Mouse (Mus musculus): ENCODE measurements around the gene Naaa. TPM values are rescaled to one million over a fixed set of nuclear protein-coding genes. Genes with fewer than 3 reads are reported as not detected.

Naaa gene
- polyA plus RNA-seq, 1 experiment from 2014 or later, result 6.4 TPM

GRCm38 (mm10) chr5:92229514-92229913 is 48.5 kb downstream of the Naaa start:
- H3K27ac ChIP-seq (ENCODE audit: low read length), result no peak overlapping the region
- ATAC-seq (ENCODE audit: low read depth), result no peak

DNA sequence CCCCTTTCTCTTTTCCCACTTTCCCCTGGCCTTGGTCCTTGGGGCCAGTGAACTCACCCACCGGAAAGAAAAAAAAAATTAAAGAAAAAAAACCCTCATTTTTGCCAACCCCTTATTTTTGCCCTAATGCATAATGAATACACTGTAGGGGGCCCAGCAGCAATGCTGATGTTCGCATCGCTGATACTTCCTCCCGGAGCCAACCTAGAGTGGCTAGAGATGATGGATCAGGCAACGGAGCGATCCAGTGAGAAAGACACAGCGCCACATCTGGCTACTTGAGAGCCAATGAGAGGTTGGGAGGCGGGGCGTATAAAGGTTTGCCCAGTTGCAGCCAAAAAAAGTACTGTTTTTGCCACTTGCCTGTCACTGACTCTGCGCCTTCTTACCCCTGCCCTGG is 49.2 kb downstream of the Naaa start:
- H3K4me1 ChIP-seq (ENCODE audit: control insufficient read depth, low read depth, low read length), result no peaks in the 10 kb centered on the region
- H3K36me3 ChIP-seq (ENCODE audit: control insufficient read depth, insufficient read depth), result no peaks in the 10 kb centered on the region
- 38% methylated on average over 10 of the region's 10 CpGs for WGBS (ENCODE audit: insufficient replicate concordance)
- ATAC-seq (ENCODE audit: low read depth), result no peak
- H3K9me3 ChIP-seq (replicated peaks; ENCODE audit: control insufficient read depth, low read length), result no peaks in the 10 kb centered on the region
- no peak overlapping the region for H3K4me3 ChIP-seq (ENCODE audit: low read depth, low read length)
- no peak overlapping the region for H3K9ac ChIP-seq (ENCODE audit: low read depth, low read length)
- peaks cover 6% of the 10 kb centered on the region; the same call in 1 of the 2 replicates for H3K27me3 ChIP-seq (ENCODE audit: control insufficient read depth, insufficient read depth, low read depth, low read length)
- H3K27ac ChIP-seq (ENCODE audit: low read length), result no peak overlapping the region
- H3K4me2 ChIP-seq (ENCODE audit: low read depth, low read length), result no peak overlapping the region

More at GRCm38 (mm10) chr5:92229514-92229913, 48.5 kb downstream of the Naaa start:
- H3K4me1 ChIP-seq (ENCODE audit: control insufficient read depth, low read depth, low read length), result no peaks in the 10 kb centered on the region
- no peak overlapping the region for H3K4me2 ChIP-seq (ENCODE audit: low read depth, low read length)
- H3K27me3 ChIP-seq (ENCODE audit: control insufficient read depth, insufficient read depth, low read depth, low read length), result peaks cover 6% of the 10 kb centered on the region; the same call in 1 of the 2 replicates
- H3K4me3 ChIP-seq (ENCODE audit: low read depth, low read length), result no peak overlapping the region
- no peak overlapping the region for H3K9ac ChIP-seq (ENCODE audit: low read depth, low read length)
- WGBS (ENCODE audit: insufficient replicate concordance), result 81% methylated on average over 3 of the region's 3 CpGs
- no peaks in the 10 kb centered on the region for H3K9me3 ChIP-seq (replicated peaks; ENCODE audit: control insufficient read depth, low read length)
- H3K36me3 ChIP-seq (ENCODE audit: control insufficient read depth, insufficient read depth), result no peaks in the 10 kb centered on the region

GRCm38 (mm10) chr5:92227782-92228181 is 50.2 kb downstream of the Naaa start:
- ATAC-seq (ENCODE audit: low read depth), result no peak

GRCm38 (mm10) chr5:92220287-92220902 is 57.6 kb downstream of the Naaa start:
- no peak overlapping the region for H3K4me3 ChIP-seq (ENCODE audit: low read depth, low read length)
- no peak overlapping the region for H3K9ac ChIP-seq (ENCODE audit: low read depth, low read length)
- no peaks in the 10 kb centered on the region for H3K4me1 ChIP-seq (ENCODE audit: control insufficient read depth, low read depth, low read length)
- no peaks in the 10 kb centered on the region for H3K27me3 ChIP-seq (ENCODE audit: control insufficient read depth, insufficient read depth, low read depth, low read length)
- no peaks in the 10 kb centered on the region for H3K9me3 ChIP-seq (replicated peaks; ENCODE audit: control insufficient read depth, low read length)
- no peak overlapping the region for H3K4me2 ChIP-seq (ENCODE audit: low read depth, low read length)
- no peak for ATAC-seq (ENCODE audit: low read depth)
- H3K27ac ChIP-seq (ENCODE audit: low read length), result no peak overlapping the region
- H3K36me3 ChIP-seq (ENCODE audit: control insufficient read depth, insufficient read depth), result no peaks in the 10 kb centered on the region
- 65% methylated on average over 8 of the region's 8 CpGs for WGBS (ENCODE audit: insufficient replicate concordance)

More at GRCm38 (mm10) chr5:92227782-92228181, 50.2 kb downstream of the Naaa start:
- Histone ChIP-seq H3K36me3 (ENCODE audit: control insufficient read depth, insufficient read depth) (no peaks in the 10 kb centered on the region), H3K4me1 (ENCODE audit: control insufficient read depth, low read depth, low read length) (no peaks in the 10 kb centered on the region), H3K9ac (ENCODE audit: low read depth, low read length) (no peak overlapping the region), H3K9me3 (replicated peaks; ENCODE audit: control insufficient read depth, low read length) (no peaks in the 10 kb centered on the region), H3K4me2 (ENCODE audit: low read depth, low read length) (no peak overlapping the region), H3K27me3 (ENCODE audit: control insufficient read depth, insufficient read depth, low read depth, low read length) (peaks cover 6% of the 10 kb centered on the region; the same call in 1 of the 2 replicates), H3K27ac (ENCODE audit: low read length) (no peak overlapping the region), H3K4me3 (ENCODE audit: low read depth, low read length) (no peak overlapping the region)
- 62% methylated on average over 7 of the region's 7 CpGs for WGBS (ENCODE audit: insufficient replicate concordance)

DNA sequence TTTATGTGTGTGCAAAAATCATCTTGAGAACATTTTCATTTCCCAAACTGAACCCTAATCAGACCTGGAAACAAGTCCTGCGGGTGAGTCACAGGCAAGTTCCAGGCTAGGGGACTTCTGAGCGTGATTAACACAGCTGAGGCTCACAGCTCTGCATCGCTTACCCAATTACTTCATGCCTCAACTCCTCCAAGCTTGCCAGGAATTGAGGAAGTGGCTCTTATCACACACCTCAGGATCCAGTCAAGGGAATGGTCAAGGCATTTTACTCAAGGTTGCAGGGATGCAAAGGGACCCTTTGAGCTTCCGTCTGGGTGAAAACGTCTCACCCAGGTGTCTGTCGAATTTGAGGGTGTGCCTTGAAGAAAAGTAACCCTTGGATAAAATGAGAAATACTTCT is 58.1 kb downstream of the Naaa start:
- Histone ChIP-seq H3K4me3 (ENCODE audit: low read depth, low read length) (no peak overlapping the region), H3K27ac (ENCODE audit: low read length) (no peak overlapping the region), H3K4me2 (ENCODE audit: low read depth, low read length) (no peak overlapping the region), H3K9ac (ENCODE audit: low read depth, low read length) (no peak overlapping the region), H3K36me3 (ENCODE audit: control insufficient read depth, insufficient read depth) (no peaks in the 10 kb centered on the region), H3K9me3 (replicated peaks; ENCODE audit: control insufficient read depth, low read length) (no peaks in the 10 kb centered on the region), H3K4me1 (ENCODE audit: control insufficient read depth, low read depth, low read length) (no peaks in the 10 kb centered on the region), H3K27me3 (ENCODE audit: control insufficient read depth, insufficient read depth, low read depth, low read length) (no peaks in the 10 kb centered on the region)
- no peak for ATAC-seq (ENCODE audit: low read depth)
- WGBS (ENCODE audit: insufficient replicate concordance), result 33% methylated on average over 6 of the region's 6 CpGs

- no peaks in the 10 kb centered on the region for H3K9me3 ChIP-seq (replicated peaks; ENCODE audit: control insufficient read depth, low read length)
- 47% methylated on average over 17 of the region's 17 CpGs for WGBS (ENCODE audit: insufficient replicate concordance)
Measured at GRCm38 (mm10) chr5:92218915-92219793, 58.8 kb downstream of the Naaa start.

GRCm38 (mm10) chr5:92215308-92215707 is 62.7 kb downstream of the Naaa start, which contains the start of gene U90926:
U90926 (minus strand) TSS chr5:92215408.
- no peaks in the 10 kb centered on the region; the same call in 1 of the 2 replicates for H3K27me3 ChIP-seq (ENCODE audit: control insufficient read depth, insufficient read depth, low read depth, low read length)
- H3K27ac ChIP-seq (ENCODE audit: low read length), result no peak within 1 kb of the TSS
- H3K4me3 ChIP-seq (ENCODE audit: low read depth, low read length), result no peak within 1 kb of the TSS
- H3K4me2 ChIP-seq (ENCODE audit: low read depth, low read length), result no peak within 1 kb of the TSS
- ATAC-seq (ENCODE audit: low read depth), result no peak
- no peaks in the 10 kb centered on the region for H3K36me3 ChIP-seq (ENCODE audit: control insufficient read depth, insufficient read depth)
- no peak within 1 kb of the TSS for H3K9ac ChIP-seq (ENCODE audit: low read depth, low read length)
- WGBS (ENCODE audit: insufficient replicate concordance), result 72% methylated on average over 4 of the region's 4 CpGs
- H3K9me3 ChIP-seq (replicated peaks; ENCODE audit: control insufficient read depth, low read length), result no peaks in the 10 kb centered on the region
- no peaks in the 10 kb centered on the region for H3K4me1 ChIP-seq (ENCODE audit: control insufficient read depth, low read depth, low read length)

More at GRCm38 (mm10) chr5:92218915-92219793, 58.8 kb downstream of the Naaa start:
- no peak overlapping the region for H3K4me2 ChIP-seq (ENCODE audit: low read depth, low read length)
- no peak overlapping the region for H3K4me3 ChIP-seq (ENCODE audit: low read depth, low read length)
- H3K4me1 ChIP-seq (ENCODE audit: control insufficient read depth, low read depth, low read length), result no peaks in the 10 kb centered on the region
- H3K27ac ChIP-seq (ENCODE audit: low read length), result no peak overlapping the region
- no peak for ATAC-seq (ENCODE audit: low read depth)
- no peaks in the 10 kb centered on the region for H3K36me3 ChIP-seq (ENCODE audit: control insufficient read depth, insufficient read depth)
- H3K27me3 ChIP-seq (ENCODE audit: control insufficient read depth, insufficient read depth, low read depth, low read length), result no peaks in the 10 kb centered on the region
- no peak overlapping the region for H3K9ac ChIP-seq (ENCODE audit: low read depth, low read length)

DNA sequence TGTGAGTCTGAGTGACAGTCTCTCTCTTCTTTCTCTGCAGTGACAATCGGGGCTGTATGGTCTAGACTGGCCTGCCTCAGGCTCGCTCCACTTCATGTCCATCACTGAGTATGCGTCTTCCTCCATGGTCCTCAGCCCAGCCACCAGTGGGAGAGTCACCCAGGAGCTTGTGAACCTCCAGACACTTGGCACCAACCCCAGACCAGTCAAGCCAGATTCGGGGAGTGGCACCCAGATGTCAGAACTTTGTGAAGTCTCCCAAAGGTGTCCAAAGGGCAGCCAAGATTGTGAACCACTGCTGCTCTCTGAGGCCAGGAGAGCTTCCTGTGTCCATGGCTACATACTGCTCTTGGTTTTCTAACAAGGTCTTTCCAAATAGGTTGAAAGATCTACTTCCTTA is 65.7 kb downstream of the Naaa start:
- Histone ChIP-seq H3K9me3 (replicated peaks; ENCODE audit: control insufficient read depth, low read length) (no peaks in the 10 kb centered on the region), H3K27me3 (ENCODE audit: control insufficient read depth, insufficient read depth, low read depth, low read length) (no peaks in the 10 kb centered on the region; the same call in 1 of the 2 replicates), H3K4me2 (ENCODE audit: low read depth, low read length) (no peak overlapping the region), H3K27ac (ENCODE audit: low read length) (no peak overlapping the region), H3K4me1 (ENCODE audit: control insufficient read depth, low read depth, low read length) (no peaks in the 10 kb centered on the region), H3K4me3 (ENCODE audit: low read depth, low read length) (no peak overlapping the region), H3K36me3 (ENCODE audit: control insufficient read depth, insufficient read depth) (no peaks in the 10 kb centered on the region), H3K9ac (ENCODE audit: low read depth, low read length) (no peak overlapping the region)
- ATAC-seq (ENCODE audit: low read depth), result no peak
- 69% methylated on average over 4 of the region's 4 CpGs for WGBS (ENCODE audit: insufficient replicate concordance)

- H3K27me3 ChIP-seq (ENCODE audit: control insufficient read depth, insufficient read depth, low read depth, low read length), result no peaks in the 10 kb centered on the region; the same call in 1 of the 2 replicates
- no peak overlapping the region for H3K9ac ChIP-seq (ENCODE audit: low read depth, low read length)
- H3K36me3 ChIP-seq (ENCODE audit: control insufficient read depth, insufficient read depth), result no peaks in the 10 kb centered on the region
- no peak overlapping the region for H3K27ac ChIP-seq (ENCODE audit: low read length)
- no peak overlapping the region for H3K4me3 ChIP-seq (ENCODE audit: low read depth, low read length)
- no peaks in the 10 kb centered on the region for H3K9me3 ChIP-seq (replicated peaks; ENCODE audit: control insufficient read depth, low read length)
- peaks cover 4% of the 10 kb centered on the region for H3K4me1 ChIP-seq (ENCODE audit: control insufficient read depth, low read depth, low read length)
- no peak for ATAC-seq (ENCODE audit: low read depth)
- H3K4me2 ChIP-seq (ENCODE audit: low read depth, low read length), result no peak overlapping the region
- WGBS (ENCODE audit: insufficient replicate concordance), result 41% methylated on average over 8 of the region's 8 CpGs
Measured at GRCm38 (mm10) chr5:92210205-92210604, 67.8 kb downstream of the Naaa start.
